Mouse (Mus musculus) limb, embryonic 12.5 days (tissue): ENCODE measurements around the gene Slc34a3. TPM values are rescaled to one million over a fixed set of nuclear protein-coding genes. Genes with fewer than 3 reads are reported as not detected.

Source experiments
- ATAC-seq: fragments of 200-750 bp; cut with Nextera tagmentation; 2 replicates; pipeline ENCODE4 v1.8.0; 2017; ENCODE audit warnings: low read depth, moderate TSS enrichment; ENCODE audit not compliant: insufficient number of reproducible peaks, insufficient read depth, low FRiP score, low TSS enrichment
- H3K27ac ChIP-seq: fragments of 300-500 bp; sonication (generic); 2 replicates; pipeline ENCODE4 v1.5.1; 2016; ENCODE audit warnings: mild to moderate bottlenecking, moderate library complexity
- H3K27me3 ChIP-seq: fragments of 300-500 bp; sonication (generic); 2 replicates; pipeline ENCODE4 v1.6.1; 2016; ENCODE audit warnings: mild to moderate bottlenecking, moderate library complexity
- H3K36me3 ChIP-seq: fragments of 300-500 bp; sonication (generic); 2 replicates; pipeline ENCODE4 v1.6.1; 2016; ENCODE audit warnings: mild to moderate bottlenecking, moderate library complexity
- H3K4me1 ChIP-seq: fragments of 300-500 bp; sonication (generic); replicated peaks from 2 replicates; pipeline ENCODE4 v1.6.1; 2016
- H3K4me2 ChIP-seq: fragments of 300-500 bp; sonication (generic); 2 replicates; pipeline ENCODE4 v1.6.1; 2016; ENCODE audit warnings: mild to moderate bottlenecking, moderate library complexity
- H3K4me3 ChIP-seq: fragments of 300-500 bp; sonication (generic); replicated peaks from 2 replicates; pipeline ENCODE4 v1.5.1; 2016; ENCODE audit warnings: mild to moderate bottlenecking
- H3K9ac ChIP-seq: fragments of 300-500 bp; sonication (generic); replicated peaks from 2 replicates; pipeline ENCODE4 v1.6.1; 2016; ENCODE audit warnings: mild to moderate bottlenecking, moderate library complexity
- H3K9me3 ChIP-seq: fragments of 300-500 bp; sonication (generic); 2 replicates; pipeline ENCODE4 v1.6.1; 2016; ENCODE audit warnings: mild to moderate bottlenecking, moderate library complexity
- WGBS: fragments of 180-500 bp; shearing (Covaris S2); methylation state at CpG from one replicate; pipeline ENCODE4 v1.1.7; 2016; 5-methylcytosine and 5-hydroxymethylcytosine counted together
- polyA plus RNA-seq: library from polyadenylated mRNA; unstranded; fragments of >200 nt; fragmentation: Nextera tagmentation; extraction: Ambion mirVana; gene quantifications from 2 replicates; pipeline ENCODE4 v1.2.1, GENCODE M21; 2016

Slc34a3 gene
- polyA plus RNA-seq, 1 experiment from 2014 or later = not detected

DNA sequence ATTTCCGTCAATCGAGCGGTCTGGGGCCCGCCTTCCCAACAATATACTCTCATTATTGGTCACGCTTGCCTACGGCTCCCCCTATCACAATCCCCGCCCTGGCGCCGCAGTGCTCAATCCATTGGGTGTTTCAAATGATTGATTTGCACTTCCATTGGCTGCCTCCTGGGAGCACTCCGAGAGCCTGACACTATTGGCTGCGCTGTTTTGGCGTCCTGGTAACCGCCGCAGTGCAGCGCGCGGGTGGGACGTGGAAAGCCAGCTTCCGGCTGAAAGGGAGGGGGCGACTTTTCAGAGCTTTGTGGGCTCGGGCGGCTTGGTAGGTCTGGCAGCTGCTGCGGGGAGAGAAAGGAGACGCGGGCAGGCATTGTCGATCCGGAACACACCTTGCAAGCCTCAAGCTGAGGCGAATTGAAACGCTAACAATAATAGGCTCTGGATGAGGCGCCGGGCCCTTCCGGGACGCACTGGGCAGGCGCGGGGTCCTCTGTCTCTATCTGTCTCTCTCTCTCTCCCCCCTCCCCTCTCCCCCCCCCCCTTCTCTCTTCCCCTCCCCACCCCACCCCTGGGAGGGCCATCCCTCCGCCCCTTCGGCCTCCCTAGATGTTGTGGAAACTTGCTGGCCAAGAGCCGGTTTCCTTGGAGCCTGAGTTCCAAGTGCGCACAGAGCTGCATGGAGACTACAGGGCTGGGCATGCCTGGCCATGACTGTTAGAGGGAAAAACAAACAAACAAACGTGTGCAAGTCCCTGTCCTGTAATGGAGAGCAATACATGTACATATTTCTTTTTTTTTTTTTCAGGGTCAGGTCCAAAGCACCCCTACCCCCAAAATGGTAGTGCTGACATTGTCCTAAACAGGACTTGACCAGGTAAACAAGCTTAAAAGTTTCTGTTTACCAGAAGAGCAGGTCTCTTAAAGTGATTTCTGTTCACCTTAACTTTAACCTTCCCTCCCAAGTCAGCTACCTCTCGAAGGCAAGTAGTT is 9.1 kb downstream of the Slc34a3 start:
- Histone ChIP-seq H3K9me3 (no peaks in the 10 kb centered on the region), H3K4me1 (peaks cover 15% of the 10 kb centered on the region), H3K27me3 (0 out of 2 replicates have a peak, but pooled peaks cover 7% of the 10 kb centered on the region), H3K4me3 (peak overlapping the region; percentile 87), H3K4me2 (peak overlapping the region; percentile 58), H3K27ac (peak overlapping the region; percentile 96), H3K36me3 (peaks cover 21% of the 10 kb centered on the region), H3K9ac (peak overlapping the region; percentile 64)
- peak; percentile 98 for ATAC-seq
- WGBS = 2% methylated on average over 41 of the region's 41 CpGs

DNA sequence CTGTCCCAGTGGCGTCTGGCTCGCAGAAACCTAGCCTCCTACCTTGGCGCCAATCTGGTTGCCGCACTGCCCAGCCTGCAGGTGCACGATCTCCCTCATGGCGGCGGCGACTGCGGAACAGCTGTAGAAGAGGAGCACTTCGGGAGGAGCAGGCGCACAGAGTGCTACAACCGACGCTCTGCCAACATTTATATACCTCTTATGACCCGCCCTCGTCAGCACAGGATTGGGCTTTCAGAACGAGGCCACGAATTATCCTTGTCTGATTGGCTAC is 9.7 kb downstream of the Slc34a3 start, which contains the start of gene Tubb4b:
Gene Tubb4b (minus strand): TSS at position 211 of the 274 bp plus-strand sequence.
- Histone ChIP-seq H3K4me1 (peaks cover 15% of the 10 kb centered on the region), H3K4me2 (peak within 1 kb of the TSS; percentile 92), H3K36me3 (peaks cover 21% of the 10 kb centered on the region), H3K27me3 (0 out of 2 replicates have a peak, but pooled peaks cover 2% of the 10 kb centered on the region), H3K9ac (peak within 1 kb of the TSS; percentile 80), H3K27ac (peak within 1 kb of the TSS; percentile 96), H3K4me3 (peak within 1 kb of the TSS; percentile 87), H3K9me3 (no peaks in the 10 kb centered on the region)
- ATAC-seq = no peak
- 0% methylated on average over 17 of the region's 17 CpGs for WGBS

DNA sequence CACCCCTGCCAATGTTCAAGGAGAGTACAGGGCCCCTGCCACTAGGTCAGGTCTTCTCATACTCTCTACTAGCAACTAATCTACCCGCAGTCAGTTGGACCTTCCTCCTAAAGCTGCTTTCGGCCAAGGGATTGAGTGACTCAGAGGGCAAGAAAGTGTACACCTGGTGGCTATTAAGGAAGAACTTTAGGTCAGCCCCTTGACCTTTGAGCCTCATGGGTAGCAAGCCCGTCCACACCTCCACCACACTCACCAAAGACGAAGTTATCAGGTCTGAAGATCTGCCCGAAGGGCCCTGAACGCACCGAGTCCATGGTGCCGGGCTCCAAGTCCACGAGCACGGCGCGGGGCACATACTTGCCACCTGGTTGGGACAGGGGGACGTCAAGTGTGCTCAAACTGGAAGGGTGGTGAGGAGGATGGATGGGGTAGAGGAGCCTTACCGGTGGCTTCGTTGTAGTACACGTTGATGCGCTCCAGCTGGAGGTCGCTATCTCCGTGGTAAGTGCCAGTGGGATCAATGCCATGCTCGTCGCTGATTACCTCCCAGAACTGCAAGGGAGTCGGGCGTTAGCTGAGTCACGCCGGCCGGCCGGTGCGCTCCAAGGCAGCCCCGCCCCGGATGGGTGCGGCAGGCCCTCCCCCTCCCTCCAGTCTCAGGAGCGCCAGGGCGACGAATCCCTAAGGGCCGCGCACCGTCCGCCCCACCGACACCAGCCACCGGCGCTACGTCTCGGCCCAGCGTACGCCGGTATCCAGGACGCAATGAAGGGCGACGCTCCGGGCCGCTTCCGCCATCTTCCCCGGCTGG is 10.3 kb downstream of the Slc34a3 start:
- Histone ChIP-seq H3K4me3 (peak overlapping the region; percentile 87), H3K36me3 (peaks cover 21% of the 10 kb centered on the region), H3K27me3 (no peaks in the 10 kb centered on the region), H3K4me1 (peaks cover 15% of the 10 kb centered on the region), H3K27ac (peak overlapping the region; percentile 93), H3K4me2 (peak overlapping the region; percentile 92), H3K9ac (peak overlapping the region; percentile 80), H3K9me3 (no peaks in the 10 kb centered on the region)
- peak; percentile 9; the same call in 1 of the 2 replicates for ATAC-seq
- 1% methylated on average over 53 of the region's 53 CpGs for WGBS

DNA sequence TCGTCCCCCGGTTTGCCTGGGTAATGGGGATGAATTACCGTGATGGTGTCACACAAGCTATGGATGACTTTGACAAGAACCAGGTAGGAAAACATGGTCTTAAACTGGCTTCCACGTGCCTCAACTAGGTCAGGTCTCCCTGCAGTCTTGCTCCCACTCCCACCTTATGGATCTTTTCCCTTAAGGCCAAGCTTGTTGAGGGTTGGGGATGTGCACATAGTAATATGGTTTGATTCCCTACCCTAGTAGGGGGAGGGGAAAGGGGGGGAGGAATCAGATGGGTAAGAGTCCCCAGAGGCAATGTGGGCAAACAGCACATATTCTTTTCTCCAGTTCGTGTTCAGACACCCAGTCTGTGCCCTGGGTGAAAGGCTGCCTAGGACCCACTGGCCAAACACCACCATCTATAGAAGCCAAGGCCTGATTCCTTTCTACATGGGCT is 12.8 kb downstream of the Slc34a3 start:
- H3K27me3 ChIP-seq = no peaks in the 10 kb centered on the region
- H3K4me1 ChIP-seq = peaks cover 15% of the 10 kb centered on the region
- H3K27ac ChIP-seq = no peak overlapping the region
- no peak overlapping the region for H3K4me2 ChIP-seq
- no peak overlapping the region for H3K4me3 ChIP-seq
- WGBS = 63% methylated on average over 5 of the region's 5 CpGs
- no peak overlapping the region for H3K9ac ChIP-seq
- H3K36me3 ChIP-seq = peaks cover 21% of the 10 kb centered on the region
- no peak for ATAC-seq
- H3K9me3 ChIP-seq = no peaks in the 10 kb centered on the region

DNA sequence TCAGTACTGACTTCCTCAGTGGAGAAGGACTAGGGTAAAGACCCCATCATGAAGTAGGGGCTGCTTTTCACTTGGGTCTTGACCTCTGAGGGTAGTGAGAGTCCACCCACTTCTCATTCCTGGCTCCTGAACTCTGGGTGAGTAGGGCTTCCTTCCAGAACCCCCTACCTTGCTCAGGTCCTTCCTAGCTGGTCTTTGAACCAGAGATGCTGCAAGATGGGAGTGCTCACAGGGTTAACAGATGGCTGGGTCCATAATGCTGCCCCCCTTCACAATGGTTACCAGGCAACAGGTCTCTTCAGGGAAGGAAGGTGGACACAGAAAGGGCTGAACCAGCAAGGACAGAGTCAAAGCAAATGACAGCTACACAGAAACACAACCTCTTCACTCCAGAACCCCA is 15.7 kb downstream of the Slc34a3 start, which contains the start of gene Fam166a:
Gene Fam166a (plus strand): TSS at position 301 of the 400 bp plus-strand sequence.
- ATAC-seq = no peak
- H3K4me1 ChIP-seq = peaks cover 5% of the 10 kb centered on the region

DNA sequence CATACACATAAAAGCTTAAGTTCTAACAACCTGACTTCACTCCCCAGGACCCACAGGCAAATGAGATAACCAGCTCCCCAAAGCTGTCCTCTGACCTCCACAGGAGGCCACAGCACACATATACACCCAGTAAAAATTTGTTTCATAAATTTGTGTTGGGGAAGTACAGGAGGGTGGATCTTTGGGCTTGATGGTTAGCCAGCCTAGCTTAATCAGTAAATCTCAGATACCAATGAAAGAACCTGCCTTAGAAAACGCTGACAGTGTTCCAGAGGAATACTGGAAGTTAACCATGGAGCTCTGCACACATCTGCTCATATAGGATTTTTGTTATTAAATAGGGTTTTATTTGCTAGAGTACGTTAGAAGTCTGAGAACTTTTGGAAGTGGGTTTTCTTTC is 16.5 kb downstream of the Slc34a3 start:
- no peaks in the 10 kb centered on the region for H3K4me1 ChIP-seq
- H3K27me3 ChIP-seq = peaks cover 22% of the 10 kb centered on the region
- H3K36me3 ChIP-seq = peaks cover 12% of the 10 kb centered on the region
- H3K4me2 ChIP-seq = no peak overlapping the region
- 61% methylated on average over 2 of the region's 2 CpGs for WGBS
- no peak overlapping the region for H3K4me3 ChIP-seq
- no peak overlapping the region for H3K27ac ChIP-seq
- H3K9ac ChIP-seq = no peak overlapping the region
- no peaks in the 10 kb centered on the region for H3K9me3 ChIP-seq
- ATAC-seq = no peak

More for the DNA sequence above, 15.7 kb downstream of the Slc34a3 start, which contains the start of gene Fam166a:
- Histone ChIP-seq H3K4me3 (no peak within 1 kb of the TSS), H3K9me3 (no peaks in the 10 kb centered on the region), H3K27me3 (peaks cover 16% of the 10 kb centered on the region), H3K36me3 (peaks cover 19% of the 10 kb centered on the region), H3K9ac (no peak within 1 kb of the TSS), H3K4me2 (no peak within 1 kb of the TSS), H3K27ac (no peak within 1 kb of the TSS)

DNA sequence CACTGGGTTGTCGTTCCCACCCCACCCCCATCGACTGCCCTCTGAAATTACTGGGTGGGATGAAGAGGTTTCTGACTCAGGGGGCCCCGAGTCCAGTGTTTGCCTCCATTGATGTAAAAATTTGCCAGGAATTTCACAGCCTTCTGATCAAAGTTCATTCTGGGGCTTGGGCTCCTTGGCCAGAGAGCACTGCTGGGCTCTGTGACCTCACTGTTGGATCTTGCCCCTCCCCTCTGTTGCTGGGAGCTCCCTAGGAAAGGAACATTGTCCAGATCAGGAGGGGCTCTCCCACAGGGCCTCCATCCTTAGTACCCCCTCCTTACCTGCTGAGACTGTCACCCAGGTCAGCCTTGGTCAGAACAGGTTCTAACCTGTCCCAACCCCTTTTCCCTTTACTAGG is 19.7 kb downstream of the Slc34a3 start, which contains the start of gene Stpg3:
Gene Stpg3 (minus strand): TSS at position 194 of the 400 bp plus-strand sequence.
- Histone ChIP-seq H3K27ac (no peak within 1 kb of the TSS), H3K4me2 (no peak within 1 kb of the TSS), H3K9ac (no peak within 1 kb of the TSS), H3K4me3 (no peak within 1 kb of the TSS), H3K36me3 (no peaks in the 10 kb centered on the region; the same call in 1 of the 2 replicates), H3K4me1 (peaks cover 10% of the 10 kb centered on the region), H3K27me3 (peaks cover 22% of the 10 kb centered on the region), H3K9me3 (no peaks in the 10 kb centered on the region)
- WGBS = 78% methylated on average over 3 of the region's 3 CpGs
- no peak for ATAC-seq

DNA sequence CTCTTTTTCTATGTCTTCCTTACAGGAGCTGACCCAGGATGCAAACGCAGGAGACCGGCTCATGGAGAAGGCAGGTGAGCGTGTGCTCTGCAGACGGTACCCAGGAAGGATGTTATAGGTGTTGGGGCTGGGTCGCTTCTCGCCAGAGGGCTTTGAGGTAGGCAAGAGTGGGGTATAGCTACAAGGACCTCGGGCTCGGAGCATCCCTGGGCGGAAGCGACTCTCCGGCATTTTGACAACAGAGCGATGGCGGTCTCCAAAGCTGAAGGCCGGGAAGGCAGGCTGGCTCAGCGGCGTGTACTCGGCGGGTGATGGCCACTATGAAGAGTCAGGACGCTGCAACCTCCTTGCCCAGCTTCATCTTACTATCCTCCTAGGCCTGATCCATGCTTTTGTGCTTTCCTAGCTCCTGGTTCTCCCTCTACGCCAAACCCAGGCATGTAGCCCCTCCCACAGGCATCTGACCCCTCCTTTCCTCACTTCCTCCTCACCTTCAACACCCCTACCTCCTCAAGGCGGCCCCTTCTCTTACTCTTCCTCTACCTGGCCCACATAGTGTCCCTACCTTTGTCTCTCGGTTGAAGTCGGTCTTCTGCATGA is 20.8 kb downstream of the Slc34a3 start:
- no peak overlapping the region for H3K4me3 ChIP-seq
- H3K4me1 ChIP-seq = peaks cover 14% of the 10 kb centered on the region
- H3K9ac ChIP-seq = no peak overlapping the region
- 55% methylated on average over 23 of the region's 23 CpGs for WGBS
- no peak overlapping the region for H3K4me2 ChIP-seq
- no peak for ATAC-seq
- H3K36me3 ChIP-seq = peaks cover 6% of the 10 kb centered on the region
- H3K27ac ChIP-seq = no peak overlapping the region
- no peaks in the 10 kb centered on the region for H3K9me3 ChIP-seq
- peaks cover 22% of the 10 kb centered on the region for H3K27me3 ChIP-seq

DNA sequence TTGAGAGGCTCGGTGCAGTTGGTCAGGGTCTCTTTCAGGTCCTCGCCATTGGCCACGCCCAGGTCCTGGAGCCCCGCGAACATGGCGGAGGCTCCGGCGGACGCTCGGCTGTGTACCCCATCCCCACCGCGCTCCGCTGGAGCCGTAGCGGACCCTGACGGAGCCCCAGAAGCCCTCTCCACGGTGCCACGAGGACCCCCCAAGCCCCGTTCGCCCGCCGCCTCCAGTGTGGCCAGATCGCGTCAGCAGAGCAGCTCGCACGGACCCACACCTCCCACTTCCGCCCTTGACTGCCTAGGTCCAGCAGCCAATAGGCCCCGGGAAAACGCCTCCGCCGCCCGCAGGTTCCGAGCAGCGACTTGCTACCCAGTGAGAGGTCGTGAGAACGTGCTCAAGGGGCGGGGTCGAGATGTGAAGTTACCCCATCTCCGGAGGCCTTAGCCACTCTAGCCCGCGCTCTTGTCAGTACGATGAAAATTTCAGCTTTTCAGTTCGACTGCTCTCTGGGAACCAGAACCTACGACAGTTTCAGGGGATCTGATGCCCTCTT is 23.0 kb downstream of the Slc34a3 start, which contains the start of gene Nelfb:
Gene Nelfb (minus strand): TSS at position 369 of the 550 bp plus-strand sequence.
- Histone ChIP-seq H3K27me3 (peaks cover 22% of the 10 kb centered on the region), H3K4me2 (peak within 1 kb of the TSS; percentile 94), H3K27ac (peak within 1 kb of the TSS; percentile 92), H3K9me3 (no peaks in the 10 kb centered on the region), H3K9ac (peak within 1 kb of the TSS; percentile 90), H3K36me3 (peaks cover 28% of the 10 kb centered on the region), H3K4me1 (peaks cover 14% of the 10 kb centered on the region), H3K4me3 (peak within 1 kb of the TSS; percentile 83)
- ATAC-seq = peak; percentile 85
- under 1% methylated on average over 44 of the region's 44 CpGs for WGBS

DNA sequence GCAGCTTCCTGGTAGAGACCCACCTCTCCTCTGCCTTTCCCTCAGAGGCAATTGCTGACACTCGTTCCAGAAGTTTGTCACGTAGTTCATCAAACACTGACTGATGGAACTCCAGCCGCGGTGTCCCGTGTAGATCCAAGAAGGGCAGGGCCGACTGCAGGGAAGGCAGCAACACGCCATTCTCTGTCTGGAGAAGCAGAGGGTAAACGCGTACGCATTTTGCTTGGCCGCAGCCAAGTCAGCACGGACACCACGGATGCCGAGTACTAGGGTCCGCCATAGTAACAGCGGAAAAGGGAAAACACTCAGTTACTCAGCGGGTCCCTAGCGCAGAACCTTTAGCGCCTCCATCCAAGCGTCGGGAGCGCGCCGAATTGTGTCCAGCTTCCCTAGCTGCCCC is 23.5 kb downstream of the Slc34a3 start:
- H3K4me1 ChIP-seq = peaks cover 14% of the 10 kb centered on the region
- H3K9ac ChIP-seq = peak overlapping the region; percentile 90
- peak overlapping the region; percentile 92 for H3K27ac ChIP-seq
- H3K36me3 ChIP-seq = peaks cover 33% of the 10 kb centered on the region
- H3K9me3 ChIP-seq = no peaks in the 10 kb centered on the region
- H3K4me2 ChIP-seq = peak overlapping the region; percentile 94
- H3K27me3 ChIP-seq = peaks cover 19% of the 10 kb centered on the region
- ATAC-seq = no peak
- H3K4me3 ChIP-seq = peak overlapping the region; percentile 83
- WGBS = under 1% methylated on average over 24 of the region's 24 CpGs
